Mouse (Mus musculus) splenic B cell, adult 2 months (primary cell): ENCODE measurements around the gene Snx5.

Experiments
- DNase-seq: peaks from one replicate; pipeline ENCODE4 v3.0.0-alpha.2; 2011; ENCODE audit warnings: low read depth, low spot score
- H3K27me3 ChIP-seq: 2 replicates; pipeline ENCODE4 v1.6.1; 2012; ENCODE audit warnings: mild to moderate bottlenecking, low read length, moderate library complexity, mixed read lengths; ENCODE audit not compliant: control insufficient read depth, poor library complexity, insufficient read depth, severe bottlenecking
- H3K36me3 ChIP-seq: 2 replicates; pipeline ENCODE4 v1.6.1; 2012; ENCODE audit warnings: mild to moderate bottlenecking, low read length, moderate library complexity, mixed read lengths; ENCODE audit not compliant: control insufficient read depth, poor library complexity, insufficient read depth, severe bottlenecking

Gene Snx5

DNA sequence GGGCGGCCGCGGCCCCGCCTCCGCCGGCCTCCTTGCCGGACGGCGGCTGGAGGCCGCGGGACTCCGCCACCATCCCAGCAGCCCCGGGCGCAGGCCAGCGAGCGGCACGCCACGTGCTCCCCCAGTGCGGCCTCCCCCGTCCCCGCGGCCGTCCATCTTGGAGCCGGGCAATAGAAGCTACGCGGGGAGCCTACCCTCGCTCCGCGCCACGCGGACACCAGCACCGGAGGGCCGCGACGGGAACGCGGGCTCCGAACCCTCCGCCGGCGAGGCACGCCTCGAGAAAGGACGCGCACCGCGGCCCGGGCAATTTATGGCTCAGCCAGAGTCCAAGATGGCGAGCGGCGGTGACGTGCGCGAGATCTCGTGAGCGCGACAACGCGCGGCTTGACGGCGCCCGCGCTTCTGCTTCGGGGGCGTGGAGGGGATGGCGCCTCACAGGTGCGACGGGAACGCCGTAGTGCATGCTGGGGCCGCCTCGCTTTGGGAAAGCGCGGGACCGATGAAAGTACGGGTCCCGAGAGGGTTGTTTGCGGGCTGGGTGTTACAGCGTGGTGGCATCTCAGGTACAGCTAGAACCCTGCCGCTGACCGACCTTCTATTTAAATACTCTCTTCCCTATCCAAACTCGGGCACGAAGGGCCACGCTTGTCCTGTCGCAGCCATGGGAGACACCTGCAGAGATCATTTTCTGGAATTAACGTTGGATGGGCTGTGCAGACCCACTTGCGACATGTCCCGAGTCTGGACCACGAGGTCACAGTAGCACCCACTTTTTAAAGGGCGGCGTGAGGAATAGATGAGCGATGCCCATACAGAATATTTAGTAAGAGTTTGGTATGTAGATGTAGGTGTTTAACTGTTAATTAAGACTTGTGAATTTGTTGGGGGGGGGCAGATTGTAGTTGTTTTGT, at the start of gene Snx5, which contains the start of gene Mgme1:
Gene Snx5, minus strand, starts transcription at position 400 of the 914 bp plus-strand sequence.
Gene Mgme1, plus strand, starts transcription at position 157 of the 914 bp plus-strand sequence.
- DNase-seq: peak; percentile 96
- Histone ChIP-seq H3K36me3 (0 out of 2 replicates have a peak, but pooled peaks cover 4% of the 10 kb centered on the region), H3K27me3 (no peaks in the 10 kb centered on the region)

DNA sequence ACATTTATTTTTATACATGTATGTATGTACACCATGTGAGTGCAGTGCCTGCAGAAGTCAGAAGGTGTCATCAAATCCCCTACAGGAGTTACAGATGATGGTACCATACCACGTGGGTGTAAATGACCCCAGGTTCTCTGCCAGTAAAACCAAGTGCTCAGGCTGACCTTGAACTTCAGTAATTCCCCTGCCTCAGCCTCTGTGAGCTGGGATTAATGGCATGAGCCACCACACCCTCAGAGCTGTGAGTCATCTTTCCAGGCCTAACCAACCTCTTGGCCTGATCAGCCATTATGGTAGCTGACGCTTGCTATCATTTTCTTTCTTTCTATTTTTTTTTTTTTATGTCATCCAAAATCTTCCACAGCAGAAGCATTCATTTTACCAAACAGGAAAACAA, 40.7 kb upstream of the Snx5 start:
- Histone ChIP-seq H3K27me3 (no peaks in the 10 kb centered on the region), H3K36me3 (no peaks in the 10 kb centered on the region)
- DNase-seq: no peak

DNA sequence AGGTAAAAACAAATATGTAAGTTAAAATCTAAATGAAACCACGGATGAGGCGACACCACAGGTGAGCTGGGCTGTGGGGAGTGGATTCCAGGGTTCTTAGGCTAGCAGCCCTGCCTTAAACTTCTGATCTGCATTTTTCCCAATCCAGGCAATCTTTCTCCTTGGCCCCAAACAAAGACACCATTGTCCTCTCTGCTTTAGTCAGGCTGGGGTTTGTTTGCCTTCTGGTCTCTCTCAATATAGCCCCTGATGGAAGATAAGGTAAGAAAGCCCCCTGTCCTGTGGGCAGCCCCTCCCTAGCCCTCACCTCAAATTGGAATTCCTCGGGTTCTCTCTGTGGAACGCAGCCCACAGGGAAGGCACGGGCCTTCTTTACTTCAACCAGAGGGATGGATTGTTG, 39.6 kb upstream of the Snx5 start:
- no peaks in the 10 kb centered on the region for H3K36me3 ChIP-seq
- H3K27me3 ChIP-seq: no peaks in the 10 kb centered on the region
- DNase-seq: no peak

DNA sequence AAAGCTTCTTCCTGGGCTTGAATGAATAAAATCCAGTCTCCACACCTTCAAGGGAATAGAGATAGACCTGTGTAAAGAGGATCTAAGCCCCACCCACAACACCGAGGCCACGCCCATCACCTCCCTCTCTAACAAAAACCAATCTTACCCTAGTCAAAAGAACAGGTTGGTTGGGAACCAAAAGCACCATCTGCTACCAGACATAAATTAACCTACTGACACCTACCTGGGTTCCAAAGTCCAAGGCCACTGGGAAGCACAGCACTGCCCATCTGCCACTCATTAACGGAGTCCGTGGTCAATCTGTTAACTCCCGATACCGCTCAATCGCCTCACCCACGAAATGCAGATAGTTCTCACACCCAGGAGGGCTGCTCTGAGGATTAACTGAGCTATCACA, 37.9 kb upstream of the Snx5 start:
- Histone ChIP-seq H3K36me3 (no peaks in the 10 kb centered on the region), H3K27me3 (no peaks in the 10 kb centered on the region)
- no peak for DNase-seq

DNA sequence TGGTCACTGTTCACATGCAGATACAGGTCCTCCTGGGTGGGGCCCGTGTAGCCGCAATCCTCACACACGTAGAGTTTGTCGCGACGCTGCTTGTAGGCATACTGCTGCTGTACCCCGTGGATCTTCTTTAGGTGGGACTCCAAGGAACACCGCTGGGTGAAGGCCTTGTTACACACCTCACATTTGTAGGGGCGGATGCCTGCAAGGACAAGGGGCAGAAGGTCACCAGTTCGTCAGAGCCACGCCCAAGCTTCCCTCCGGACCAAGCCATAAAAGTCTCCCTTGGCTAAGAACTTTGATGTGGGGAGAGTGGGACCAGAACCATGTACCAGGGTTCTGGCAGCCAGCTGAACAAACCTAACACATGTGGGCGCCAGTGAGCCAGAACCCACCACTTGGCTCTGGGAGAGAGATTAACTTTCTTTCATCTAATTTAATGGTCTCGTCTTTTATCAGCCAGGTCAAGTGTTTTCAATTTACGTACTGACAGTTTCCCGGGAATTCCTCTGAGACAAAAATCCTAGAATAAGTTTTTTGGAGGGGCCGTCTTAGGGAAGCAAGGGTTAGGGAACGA, 35.1 kb upstream of the Snx5 start:
- DNase-seq: no peak
- H3K36me3 ChIP-seq: no peaks in the 10 kb centered on the region
- no peaks in the 10 kb centered on the region for H3K27me3 ChIP-seq

DNA sequence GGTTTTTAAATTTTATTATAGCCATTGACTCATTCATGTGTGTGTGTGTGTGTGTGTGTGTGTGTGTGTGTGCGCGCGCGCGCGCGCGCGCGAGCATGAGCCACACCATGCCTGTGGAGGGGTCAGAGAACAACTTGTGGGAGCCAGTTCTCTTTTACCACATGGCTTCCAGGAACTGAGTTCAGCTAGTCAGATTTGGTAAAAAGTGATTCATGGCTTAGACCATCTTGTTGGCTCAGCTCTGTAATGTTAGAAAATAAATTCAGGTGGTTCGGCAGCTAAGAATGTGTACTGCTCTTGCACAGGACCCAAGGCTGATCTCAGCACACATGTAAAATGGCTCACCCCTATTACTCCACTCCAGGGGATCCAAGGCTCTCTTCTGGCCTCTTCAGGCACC, 30.4 kb upstream of the Snx5 start:
- DNase-seq: no peak
- Histone ChIP-seq H3K36me3 (no peaks in the 10 kb centered on the region), H3K27me3 (no peaks in the 10 kb centered on the region)

DNA sequence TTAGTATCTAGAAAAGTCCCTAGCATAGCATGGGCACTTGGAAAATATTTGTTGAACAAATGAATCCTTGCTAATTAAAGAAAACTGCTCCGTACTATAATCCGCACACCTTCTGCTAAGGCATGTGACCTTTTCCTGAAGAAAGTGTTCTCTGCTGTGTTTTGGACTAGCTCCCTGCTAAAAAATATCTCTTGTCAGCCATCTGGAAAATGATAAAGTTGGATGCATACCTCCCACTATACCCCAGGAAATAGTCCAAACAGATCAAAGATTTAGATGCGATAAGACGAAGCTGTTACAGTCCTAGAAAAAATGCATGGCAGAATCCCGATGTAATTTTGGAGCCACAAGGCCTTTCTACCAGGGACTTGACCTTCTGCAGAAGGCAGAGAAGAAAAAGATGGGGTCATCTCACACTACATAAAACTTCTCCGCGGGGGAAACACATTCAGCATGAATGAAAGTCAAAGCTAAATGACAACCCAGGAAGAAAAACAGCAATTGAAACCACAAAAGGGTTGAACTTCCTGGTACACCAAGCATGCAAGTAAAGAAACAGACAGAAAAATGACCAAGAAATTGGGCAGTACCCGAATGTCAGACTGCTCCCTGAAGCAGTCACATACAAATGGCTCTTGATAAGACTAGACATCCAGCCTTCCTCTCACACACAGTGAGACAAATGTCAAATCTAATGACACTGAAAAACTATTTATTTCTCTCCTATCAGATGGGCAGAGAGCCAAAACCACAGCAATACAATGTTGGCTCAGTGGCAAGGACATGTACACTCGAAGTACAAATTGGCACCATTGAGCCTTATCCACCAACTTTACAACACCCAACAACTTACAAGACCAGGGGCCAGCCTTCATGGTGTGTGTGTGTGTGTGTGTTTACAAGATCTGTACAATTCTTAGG, 29.3 kb upstream of the Snx5 start:
- peak; percentile 12 for DNase-seq
- Histone ChIP-seq H3K36me3 (no peaks in the 10 kb centered on the region), H3K27me3 (no peaks in the 10 kb centered on the region)

DNA sequence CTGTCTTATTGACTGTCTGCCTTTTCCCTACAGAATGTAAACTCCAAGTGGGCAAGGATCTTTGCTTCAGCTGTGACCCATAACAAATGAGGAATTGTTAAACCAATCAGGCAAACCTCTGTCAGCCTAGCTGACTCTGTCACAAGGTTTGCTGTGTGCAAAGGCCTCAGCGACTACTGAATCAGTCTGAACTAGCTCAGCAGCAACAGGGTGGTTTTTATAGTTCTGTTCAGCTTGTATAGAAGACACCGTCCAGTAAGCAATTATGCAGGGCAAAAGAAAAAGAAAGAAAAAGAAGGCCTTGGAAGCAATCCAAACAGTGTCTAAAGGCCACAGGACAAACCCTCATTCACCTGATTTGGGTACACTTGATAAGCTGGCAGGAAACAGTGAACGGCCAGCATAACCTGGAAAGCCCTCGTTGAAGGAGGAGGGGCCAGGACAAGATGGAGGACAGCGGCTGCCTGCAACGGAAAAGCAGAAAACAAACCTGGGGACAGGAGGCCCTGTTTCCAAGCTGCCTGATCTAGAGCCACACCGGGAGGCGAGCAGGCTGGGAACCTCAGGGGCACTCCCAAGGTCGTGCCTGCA, 24.5 kb upstream of the Snx5 start:
- Histone ChIP-seq H3K27me3 (no peaks in the 10 kb centered on the region), H3K36me3 (no peaks in the 10 kb centered on the region)
- DNase-seq: no peak

DNA sequence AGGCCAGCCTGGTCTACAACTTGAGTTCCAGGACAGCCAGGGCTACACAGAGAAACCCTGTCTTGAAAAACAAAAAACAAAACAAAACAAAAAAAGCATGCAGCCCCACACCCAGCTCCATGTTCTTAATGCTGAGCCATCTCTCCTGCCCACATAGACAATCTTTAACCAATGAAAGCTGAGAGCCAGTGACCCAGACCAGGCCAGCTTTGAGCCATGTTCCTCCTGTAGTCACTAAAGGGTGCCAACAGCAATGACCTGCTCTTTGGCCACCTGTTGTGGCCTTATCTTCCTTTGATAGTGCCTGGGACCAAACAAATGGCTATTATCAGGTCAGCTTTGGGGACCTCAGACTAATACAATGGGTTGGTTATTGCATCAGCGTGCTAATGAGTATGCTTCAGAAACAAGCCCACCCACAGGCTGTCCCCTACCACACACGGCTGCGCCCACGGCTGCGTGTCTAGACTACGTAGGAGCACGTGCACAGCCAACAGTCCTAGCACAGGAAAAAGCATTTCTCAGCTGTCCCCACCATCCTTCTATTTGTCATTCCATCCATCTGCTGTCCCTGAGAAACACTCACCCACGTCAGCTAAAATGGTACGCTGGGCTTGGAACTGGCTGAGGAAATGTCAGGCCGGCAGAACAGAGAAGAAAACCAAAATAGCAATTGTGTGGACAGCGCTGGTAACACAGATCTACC, 21.0 kb upstream of the Snx5 start:
- no peaks in the 10 kb centered on the region for H3K36me3 ChIP-seq
- DNase-seq: no peak

DNA sequence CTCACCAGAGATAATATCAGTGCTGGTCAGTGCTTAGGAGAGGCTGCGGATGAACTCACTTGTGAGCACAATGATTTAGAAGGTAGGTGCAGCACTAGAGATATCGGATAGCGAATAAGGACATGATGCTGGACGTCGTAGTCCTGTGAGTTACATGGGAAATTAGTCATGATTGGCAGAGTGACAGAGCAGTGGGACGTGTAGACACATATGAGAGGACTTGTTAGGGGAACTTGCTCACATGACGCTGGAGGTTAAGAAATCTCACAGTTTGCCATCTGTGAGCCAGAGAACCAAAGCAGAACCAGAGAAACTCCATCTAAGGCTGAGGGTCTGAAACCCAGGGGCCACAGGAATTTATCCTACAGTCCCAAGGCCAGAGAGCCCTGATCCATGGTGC, 19.6 kb upstream of the Snx5 start:
- Histone ChIP-seq H3K27me3 (no peaks in the 10 kb centered on the region), H3K36me3 (no peaks in the 10 kb centered on the region)
- DNase-seq: no peak

More for the DNA sequence above, 21.0 kb upstream of the Snx5 start:
- H3K27me3 ChIP-seq: no peaks in the 10 kb centered on the region

DNA sequence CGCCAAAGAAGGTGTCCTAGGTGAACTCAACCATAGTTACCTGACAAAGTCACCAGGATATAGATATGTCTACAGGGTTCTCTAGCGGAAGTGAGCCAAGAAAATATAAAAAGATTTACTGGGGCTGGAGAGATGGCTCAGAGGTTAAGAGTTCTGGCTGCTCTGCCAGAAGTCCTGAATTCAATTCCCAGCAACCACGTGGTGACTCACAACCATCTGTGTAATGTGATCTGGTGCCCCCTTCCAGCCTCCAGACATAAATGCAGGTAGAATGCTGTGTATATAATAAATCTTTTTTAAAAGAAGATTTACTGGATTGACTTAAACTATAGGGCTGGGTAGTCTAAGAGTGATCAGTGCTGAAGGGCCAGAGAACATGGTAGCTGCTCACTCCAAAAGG, 10.7 kb upstream of the Snx5 start:
- DNase-seq: no peak
- Histone ChIP-seq H3K27me3 (no peaks in the 10 kb centered on the region), H3K36me3 (peaks cover 3% of the 10 kb centered on the region; the same call in 1 of the 2 replicates)

DNA sequence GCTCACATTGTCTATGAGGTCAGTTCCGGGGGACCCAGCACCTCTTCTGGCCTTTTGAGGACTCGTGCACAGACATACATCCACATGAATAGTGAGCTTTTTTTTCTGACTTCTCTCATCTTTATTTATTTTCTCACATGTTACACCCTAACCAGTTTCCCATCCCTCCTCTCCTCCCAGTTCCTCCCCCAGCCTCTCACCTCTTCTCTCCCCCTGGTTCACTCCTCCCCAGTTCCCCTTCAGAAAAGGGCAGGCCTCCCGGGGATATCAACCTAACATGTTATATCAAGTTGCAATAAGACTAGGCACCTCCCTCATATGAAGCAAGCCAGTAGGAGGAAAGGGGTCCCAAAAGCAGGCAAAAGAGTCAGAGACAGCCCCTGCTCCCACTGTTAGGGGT, 9.9 kb upstream of the Snx5 start:
- peaks cover 3% of the 10 kb centered on the region; the same call in 1 of the 2 replicates for H3K36me3 ChIP-seq
- no peaks in the 10 kb centered on the region for H3K27me3 ChIP-seq
- no peak for DNase-seq

DNA sequence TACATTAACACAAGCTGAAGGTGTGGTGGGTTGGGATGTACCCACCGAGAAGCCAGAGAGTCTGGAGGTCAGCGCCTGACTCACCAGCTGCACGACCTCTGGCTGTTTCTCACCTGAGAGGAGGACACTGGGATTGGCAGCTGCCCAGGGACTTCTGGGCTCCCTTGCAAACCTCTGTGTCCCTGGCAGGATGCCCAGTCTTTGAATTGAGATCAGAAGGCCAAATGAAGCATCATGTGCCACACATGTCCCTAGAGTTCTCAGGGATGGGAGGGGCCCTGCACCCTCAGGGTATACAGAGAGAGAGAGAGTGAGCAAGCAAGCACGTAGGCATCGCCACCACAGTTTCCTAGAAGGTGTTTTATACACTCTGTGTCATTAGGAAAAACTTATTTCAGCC, 9.0 kb upstream of the Snx5 start:
- Histone ChIP-seq H3K36me3 (peaks cover 3% of the 10 kb centered on the region; the same call in 1 of the 2 replicates), H3K27me3 (no peaks in the 10 kb centered on the region)
- no peak for DNase-seq

DNA sequence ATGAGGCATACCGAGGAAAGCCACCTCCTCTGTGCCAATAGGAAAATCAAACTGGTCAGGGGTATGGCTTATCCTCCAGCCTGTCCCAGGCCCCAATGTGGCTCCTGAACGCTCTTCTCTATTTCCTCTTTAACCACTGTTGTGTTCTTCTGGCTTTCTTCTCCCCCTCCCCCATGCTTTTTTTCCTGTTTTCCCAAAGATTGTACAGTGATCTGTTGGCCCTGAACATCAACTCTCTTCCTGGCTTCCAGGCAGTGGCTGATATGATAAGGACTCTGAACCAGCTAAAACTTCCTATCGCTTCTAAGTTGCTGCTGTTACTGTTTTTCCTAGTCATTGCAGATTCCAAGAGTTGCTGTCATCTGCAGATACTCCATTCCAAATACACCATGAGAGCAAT, 6.2 kb upstream of the Snx5 start:
- H3K36me3 ChIP-seq: peaks cover 3% of the 10 kb centered on the region; the same call in 1 of the 2 replicates
- H3K27me3 ChIP-seq: no peaks in the 10 kb centered on the region
- DNase-seq: no peak
